Mouse (Mus musculus) MEL (cell line): ENCODE results near the gene 0610012G03Rik. TPM values are rescaled to one million over a fixed set of nuclear protein-coding genes. Genes with fewer than 3 reads are reported as not detected.

ENCODE experiments used
- DNase-seq: peaks from one replicate; pipeline ENCODE4 v3.0.0; 2011; ENCODE audit warnings: low read depth, low spot score
- H3K27ac ChIP-seq: 2 replicates; pipeline ENCODE4 v1.5.1; 2012; ENCODE audit warnings: low read depth, mild to moderate bottlenecking, control low read depth, low read length, moderate library complexity; ENCODE audit not compliant: control insufficient read depth
- H3K27me3 ChIP-seq, 2 experiments: fragments of 150-350 bp in 1 of 2; sonication (generic) in 1 of 2; 2 replicates each; pipeline ENCODE4 v1.6.1; 2012; ENCODE audit warnings: low read length in 2 of 2, mild to moderate bottlenecking in 2 of 2, improper control_type of control experiment in 1 of 2, moderate library complexity in 1 of 2; ENCODE audit not compliant: insufficient read depth in 2 of 2, control insufficient read depth in 1 of 2
- H3K36me3 ChIP-seq, 2 experiments: 2 replicates each; pipeline ENCODE4 v1.6.1; 2012 to 2014; ENCODE audit warnings: low read length in 2 of 2, improper control_type of control experiment in 1 of 2, inconsistent platforms in 1 of 2, mild to moderate bottlenecking in 1 of 2; ENCODE audit not compliant: insufficient read depth in 2 of 2, control insufficient read depth in 1 of 2
- H3K4me1 ChIP-seq, 2 experiments: fragments of 150-350 bp in 1 of 2; sonication (generic) in 1 of 2; 2 replicates each; pipeline ENCODE4 v1.6.1; 2012; ENCODE audit warnings: low read length in 2 of 2, improper control_type of control experiment in 1 of 2, mild to moderate bottlenecking in 1 of 2; ENCODE audit not compliant: insufficient read depth in 2 of 2, control insufficient read depth in 1 of 2
- H3K4me3 ChIP-seq, 2 experiments: fragments of 150-350 bp in 1 of 2; sonication (generic) in 1 of 2; 2 replicates each; pipeline ENCODE4 v1.5.1; 2012; ENCODE audit warnings: low read depth in 2 of 2, low read length in 2 of 2, mild to moderate bottlenecking in 2 of 2, moderate library complexity in 2 of 2, control low read depth in 1 of 2, improper control_type of control experiment in 1 of 2; ENCODE audit not compliant: control insufficient read depth in 1 of 2, insufficient read depth in 1 of 2
- H3K79me2 ChIP-seq: 2 replicates; pipeline ENCODE4 v1.6.1; 2012; ENCODE audit warnings: mild to moderate bottlenecking, low read length, moderate library complexity; ENCODE audit not compliant: control insufficient read depth, poor library complexity, insufficient read depth
- H3K9ac ChIP-seq: 2 replicates; pipeline ENCODE4 v1.6.1; 2012; ENCODE audit warnings: low read depth, mild to moderate bottlenecking, control low read depth, low read length, moderate library complexity; ENCODE audit not compliant: control insufficient read depth, poor library complexity, severe bottlenecking
- H3K9me3 ChIP-seq: fragments of 150-350 bp; sonication (generic); replicated peaks from 2 replicates; pipeline ENCODE4 v1.6.1; 2012; ENCODE audit warnings: mild to moderate bottlenecking, low read length, improper control_type of control experiment, moderate library complexity; ENCODE audit not compliant: insufficient read depth
- CTCF ChIP-seq, 3 experiments: IDR thresholded peaks in 2 of 3; conservative IDR thresholded peaks in 1 of 3; 2 replicates each; pipeline ENCODE4 v1.5.1; 2011 to 2012; ENCODE audit warnings: low read length in 3 of 3, low read depth in 2 of 3, mild to moderate bottlenecking in 2 of 3, improper control_type of control experiment in 1 of 3, inconsistent platforms in 1 of 3, mixed read lengths in 1 of 3, moderate library complexity in 1 of 3; ENCODE audit not compliant: control insufficient read depth in 1 of 3, insufficient read depth in 1 of 3, poor library complexity in 1 of 3, severe bottlenecking in 1 of 3
- E2F4 ChIP-seq: IDR thresholded peaks from 2 replicates; pipeline ENCODE4 v1.6.1; 2011; ENCODE audit warnings: low read depth, low read length, improper control_type of control experiment, borderline replicate concordance
- ELF1 ChIP-seq: IDR thresholded peaks from 2 replicates; pipeline ENCODE4 v1.6.1; 2014; ENCODE audit warnings: low read depth, mild to moderate bottlenecking, inconsistent platforms, low read length, improper control_type of control experiment, moderate library complexity
- ETS1 ChIP-seq: IDR thresholded peaks from 2 replicates; pipeline ENCODE4 v1.6.1; 2012; ENCODE audit warnings: low read depth, mild to moderate bottlenecking, inconsistent platforms, low read length, improper control_type of control experiment, moderate library complexity
- GATA1 ChIP-seq: IDR thresholded peaks from 2 replicates; pipeline ENCODE4 v1.6.1; 2011; ENCODE audit warnings: low read depth, low read length, improper control_type of control experiment
- HCFC1 ChIP-seq: IDR thresholded peaks from 2 replicates; pipeline ENCODE4 v1.6.1; 2012; ENCODE audit warnings: low read depth, mild to moderate bottlenecking, inconsistent platforms, low read length, improper control_type of control experiment, moderate library complexity
- JUND ChIP-seq: IDR thresholded peaks from 2 replicates; pipeline ENCODE4 v1.6.1; 2011; ENCODE audit warnings: low read depth, mild to moderate bottlenecking, improper control_type of control experiment, low read length
- KAT2A ChIP-seq: conservative IDR thresholded peaks from 2 replicates; pipeline ENCODE4 v1.6.1; 2012; ENCODE audit warnings: low read depth, low read length, improper control_type of control experiment, inconsistent platforms
- MAX ChIP-seq: IDR thresholded peaks from 2 replicates; pipeline ENCODE4 v1.6.1; 2011; ENCODE audit warnings: low read length, improper control_type of control experiment
- MAZ ChIP-seq: IDR thresholded peaks from 2 replicates; pipeline ENCODE4 v1.6.1; 2012; ENCODE audit warnings: low read depth, mild to moderate bottlenecking, inconsistent platforms, low read length, improper control_type of control experiment
- MEF2A ChIP-seq: IDR thresholded peaks from 2 replicates; pipeline ENCODE4 v1.6.1; 2014; ENCODE audit warnings: low read depth, mild to moderate bottlenecking, inconsistent platforms, low read length, improper control_type of control experiment; ENCODE audit not compliant: poor library complexity, insufficient replicate concordance, severe bottlenecking; ENCODE audit errors: extremely low read depth
- MYB ChIP-seq: IDR thresholded peaks from 2 replicates; pipeline ENCODE4 v1.6.1; 2011; ENCODE audit warnings: mild to moderate bottlenecking, low read depth, low read length, improper control_type of control experiment
- MYC ChIP-seq: IDR thresholded peaks from 2 replicates; pipeline ENCODE4 v1.6.1; 2011; ENCODE audit warnings: low read depth, mild to moderate bottlenecking, low read length, improper control_type of control experiment, moderate library complexity
- NELFE ChIP-seq: IDR thresholded peaks from 2 replicates; pipeline ENCODE4 v1.6.1; 2011; ENCODE audit warnings: low read depth, low read length, improper control_type of control experiment
- POLR2A ChIP-seq, 2 experiments: IDR thresholded peaks; 2 replicates each; pipeline ENCODE4 v1.6.1; 2011 to 2012; ENCODE audit warnings: low read length in 2 of 2, mild to moderate bottlenecking in 2 of 2, control low read depth in 1 of 2, improper control_type of control experiment in 1 of 2, low read depth in 1 of 2, moderate library complexity in 1 of 2; ENCODE audit not compliant: control insufficient read depth in 1 of 2, insufficient read depth in 1 of 2, poor library complexity in 1 of 2
- POLR2AphosphoS5 ChIP-seq: IDR thresholded peaks from 2 replicates; pipeline ENCODE4 v1.6.1; 2012; ENCODE audit warnings: low read depth, borderline replicate concordance, mild to moderate bottlenecking, inconsistent platforms, low read length, moderate library complexity, mixed read lengths
- TBP ChIP-seq: IDR thresholded peaks from 2 replicates; pipeline ENCODE4 v1.8.0; 2011; ENCODE audit warnings: low read depth, low read length, improper control_type of control experiment
- TCF12 ChIP-seq: IDR thresholded peaks from 2 replicates; pipeline ENCODE4 v1.6.1; 2014; ENCODE audit warnings: low read depth, mild to moderate bottlenecking, inconsistent platforms, low read length, improper control_type of control experiment, moderate library complexity
- USF1 ChIP-seq: IDR thresholded peaks from 2 replicates; pipeline ENCODE4 v1.6.1; 2014; ENCODE audit warnings: low read depth, mild to moderate bottlenecking, inconsistent platforms, low read length, improper control_type of control experiment, moderate library complexity
- ZC3H11A ChIP-seq: IDR thresholded peaks from 2 replicates; pipeline ENCODE4 v1.6.1; 2012; ENCODE audit warnings: low read depth, mild to moderate bottlenecking, inconsistent platforms, low read length, improper control_type of control experiment
- ZNF384 ChIP-seq: IDR thresholded peaks from 2 replicates; pipeline ENCODE4 v1.6.1; 2012; ENCODE audit warnings: low read depth, mild to moderate bottlenecking, inconsistent platforms, low read length, improper control_type of control experiment
- polyA plus RNA-seq, 2 experiments: library from polyadenylated mRNA; stranded (reverse) in 1 of 2; unstranded in 1 of 2; fragments of >175 nt in 1 of 2; fragments of >200 nt in 1 of 2; gene quantifications; 2 replicates each; pipeline versions ENCODE4 v1.2.1 to v1.2.4; 2012; ENCODE audit warnings: low replicate concordance in 2 of 2, low read depth in 1 of 2; ENCODE audit not compliant: insufficient read length in 2 of 2, insufficient read depth in 1 of 2, missing spikeins in 1 of 2
- total RNA-seq: library from RNA; depleted of rRNA; stranded (reverse); fragments of 300-350 nt; gene quantifications from 2 replicates; pipeline ENCODE4 v1.2.3, GENCODE M21; 2012

The 0610012G03Rik gene
- total and polyA plus RNA-seq, 3 experiments = 41.9 to 56.2 TPM; not detected in 1

- Histone ChIP-seq H3K9me3 (no peaks in the 10 kb centered on the region), H3K36me3 (peaks cover 0 to 5% of the 10 kb centered on the region in 2 experiments; a peak in 2 of 4 replicates), H3K9ac (no peak overlapping the region), H3K4me3 (no peak overlapping the region), H3K4me1 (no peaks in the 10 kb centered on the region), H3K79me2 (no peaks in the 10 kb centered on the region), H3K27me3 (no peaks in the 10 kb centered on the region), H3K27ac (no peak overlapping the region)
- DNase-seq = peak; percentile 28
- TF ChIP-seq MYC (peak; percentile 36; the same call in 1 of the 2 replicates), ELF1 (no peak), CTCF (IDR thresholded peaks at IDR 0.05 in 2 of 3, conservative IDR thresholded peaks at IDR 0.05 in 1 of 3; ENCODE audit: control insufficient read depth in 1 of 3, insufficient read depth in 1 of 3, low read depth in 2 of 3, low read length in 3 of 3, poor library complexity in 1 of 3, severe bottlenecking in 1 of 3) (peak; percentile 21 to 45 (median 37))
These were observed 32.7 kb upstream of the 0610012G03Rik start for GRCm38 (mm10) chr16:31980946-31981345.

- Histone ChIP-seq H3K4me3 (no peak overlapping the region), H3K36me3 (peaks cover 0 to 7% of the 10 kb centered on the region in 2 experiments; a peak in 2 of 4 replicates), H3K27me3 (no peaks in the 10 kb centered on the region), H3K79me2 (no peaks in the 10 kb centered on the region), H3K9me3 (no peaks in the 10 kb centered on the region), H3K9ac (no peak overlapping the region), H3K4me1 (no peaks in the 10 kb centered on the region), H3K27ac (no peak overlapping the region)
- no peak for DNase-seq
- no peak for TF ChIP-seq MAZ
- no peak for TF ChIP-seq MYC
- no peak for TF ChIP-seq HCFC1
- no peak for TF ChIP-seq JUND
- TF ChIP-seq POLR2A (IDR thresholded peaks at IDR 0.05; ENCODE audit: control insufficient read depth in 1 of 2, insufficient read depth in 1 of 2, low read depth in 1 of 2, low read length in 2 of 2, poor library complexity in 1 of 2) = no peak
- no peak for TF ChIP-seq KAT2A
- no peak for TF ChIP-seq ZNF384
- no peak for TF ChIP-seq TBP
- no peak for TF ChIP-seq USF1
- TF ChIP-seq MEF2A = no peak
- no peak for TF ChIP-seq ETS1
- no peak for TF ChIP-seq MAX
These were observed 31.2 kb upstream of the 0610012G03Rik start for GRCm38 (mm10) chr16:31979501-31979900.

- no peak overlapping the region for H3K27ac ChIP-seq
- TF ChIP-seq NELFE (no peak), GATA1 (no peak), TCF12 (no peak), MAZ (no peak), ETS1 (no peak), HCFC1 (no peak), MYC (no peak), POLR2AphosphoS5 (no peak), E2F4 (no peak), ZC3H11A (no peak), MYB (no peak), MAX (no peak)
- H3K36me3 ChIP-seq = peaks cover 0 to 12% of the 10 kb centered on the region in 2 experiments; a peak in 2 of 4 replicates
- no peak for DNase-seq
- H3K79me2 ChIP-seq = no peaks in the 10 kb centered on the region
- H3K4me1 ChIP-seq = no peaks in the 10 kb centered on the region
- no peak overlapping the region for H3K9ac ChIP-seq
- no peaks in the 10 kb centered on the region for H3K9me3 ChIP-seq
- no peaks in the 10 kb centered on the region for H3K27me3 ChIP-seq
- H3K4me3 ChIP-seq = no peak overlapping the region
These were observed 27.0 kb upstream of the 0610012G03Rik start for GRCm38 (mm10) chr16:31975258-31975657.
